Mouse (Mus musculus): Measurements from ENCODE around the gene Thoc5.

The Thoc5 gene

DNA sequence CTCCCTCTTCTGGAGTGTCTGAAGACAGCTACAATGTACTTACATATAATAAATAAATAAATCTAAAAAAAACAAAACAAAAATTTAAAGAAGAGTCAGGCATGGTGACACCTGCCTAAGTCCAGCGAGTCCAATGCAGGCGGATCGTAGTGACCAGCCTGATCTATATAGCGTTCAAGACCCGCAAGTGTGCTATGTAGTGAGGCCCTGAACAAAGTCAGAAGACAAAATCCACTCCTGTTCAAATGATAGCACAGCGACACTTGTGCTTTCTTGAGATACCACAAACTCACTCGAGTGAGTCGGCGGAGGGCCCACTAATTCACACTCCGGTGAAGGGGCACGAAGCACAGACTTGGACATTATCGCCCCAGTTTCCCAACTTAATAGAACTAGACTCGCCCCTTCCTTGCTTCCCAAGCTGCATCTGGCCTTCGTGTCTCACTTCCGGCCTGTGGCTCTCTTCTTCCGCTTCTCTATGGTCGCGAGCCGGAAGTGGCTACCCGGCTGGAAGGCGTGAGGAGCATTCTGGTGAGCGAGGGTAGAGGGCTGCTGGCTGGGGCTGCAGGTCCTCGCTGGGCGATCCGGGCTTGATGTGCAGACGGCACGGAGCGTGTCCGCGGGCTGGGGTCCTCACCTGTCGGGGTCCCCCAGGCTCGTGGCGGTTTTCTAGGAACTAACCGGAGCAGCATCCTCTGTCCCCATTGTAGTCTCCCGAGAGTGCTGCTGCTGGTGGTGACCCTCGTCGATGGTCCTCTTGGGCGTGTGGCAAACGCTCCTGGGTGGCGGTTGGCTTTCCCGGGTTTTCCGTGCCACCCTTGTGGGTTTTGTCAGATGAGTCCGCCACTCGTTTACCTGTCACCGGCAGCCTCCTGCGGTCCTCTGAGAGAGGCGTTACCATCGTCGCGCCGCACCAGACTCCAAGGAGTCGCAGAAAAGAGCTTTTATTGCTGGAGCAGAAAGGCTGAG is at the start of gene Thoc5:
Gene Thoc5, plus strand, starts transcription at position 473 of the 969 bp plus-strand sequence.
- peak; percentile 68 to 74 for DNase-seq (ENCODE audit: low spot score in 2 of 2)

DNA sequence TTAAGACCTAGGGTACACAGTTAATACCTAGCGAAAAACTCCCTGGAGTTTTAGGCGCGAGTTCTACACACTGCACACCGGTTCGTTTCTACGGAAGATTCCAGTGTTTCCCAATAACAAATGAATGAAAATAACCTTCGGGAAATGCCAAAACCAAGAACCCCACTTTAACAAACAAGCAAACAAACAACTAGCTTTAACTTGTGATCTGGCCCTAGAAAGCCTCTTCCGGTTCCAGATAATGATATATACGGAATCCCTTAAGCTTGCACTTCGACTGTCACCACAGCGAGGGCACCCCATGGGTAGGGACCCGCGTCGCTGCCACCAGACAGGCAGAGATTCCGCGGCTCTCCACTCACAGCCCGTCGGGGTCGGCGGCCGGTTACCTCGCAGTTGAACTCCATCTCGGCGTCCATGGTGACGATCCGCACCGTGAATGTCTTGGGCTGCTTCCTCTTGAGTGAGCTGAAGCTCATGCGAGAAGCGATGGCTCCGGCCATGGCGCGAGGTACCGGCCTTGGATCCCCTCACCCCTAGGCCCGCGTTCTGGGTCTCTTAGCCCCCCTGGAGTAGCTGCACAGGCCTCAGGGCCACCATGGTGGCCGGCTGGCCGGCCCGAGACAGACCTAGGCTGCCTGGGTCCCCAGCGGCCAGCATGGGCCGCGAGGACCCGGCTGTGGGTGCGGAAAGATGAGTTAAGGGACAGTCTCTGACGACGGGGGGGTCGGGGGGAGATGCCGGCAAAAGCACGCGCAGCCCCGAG is 46.5 kb upstream of the Thoc5 start:
- DNase-seq (ENCODE audit: low spot score in 2 of 2) = peak; percentile 6 to 44

DNA sequence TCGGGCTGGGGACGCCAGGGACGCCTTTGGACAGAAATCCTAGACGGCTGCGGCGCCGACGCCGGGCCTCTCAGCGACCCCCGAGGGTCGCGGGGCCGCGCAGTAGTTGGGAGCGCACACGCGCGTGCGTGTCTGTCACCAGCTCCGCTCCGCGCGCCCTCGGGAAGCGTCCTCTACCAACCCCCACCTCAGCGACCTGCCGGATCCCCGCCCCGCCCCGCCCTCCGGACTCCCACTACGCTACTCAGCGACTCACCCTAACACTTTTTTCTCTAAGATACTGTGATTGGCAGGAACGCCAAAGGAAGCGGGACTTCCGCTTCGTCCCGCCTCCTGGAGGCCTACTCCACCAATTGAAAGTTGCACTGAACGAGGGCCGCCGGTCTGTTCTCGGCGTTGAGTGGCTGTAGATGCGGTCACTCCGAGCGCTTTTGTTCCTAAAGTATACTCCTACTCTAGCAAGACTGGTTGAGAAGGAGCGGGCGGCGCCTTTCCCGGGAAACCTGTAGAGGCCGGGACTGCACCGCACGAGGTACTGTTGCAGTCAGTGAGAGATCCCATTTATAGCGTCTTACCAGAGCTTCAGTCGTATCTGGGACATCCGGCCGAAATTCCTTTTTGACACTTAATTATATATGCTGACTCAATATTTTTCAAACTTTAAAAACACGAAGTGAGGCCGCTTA is 45.7 kb upstream of the Thoc5 start, which contains the start of gene Nf2:
Gene Nf2, minus strand, starts transcription at position 279 of the 686 bp plus-strand sequence.
- DNase-seq (ENCODE audit: low spot score in 2 of 2) = peak; percentile 89 to 97

DNA sequence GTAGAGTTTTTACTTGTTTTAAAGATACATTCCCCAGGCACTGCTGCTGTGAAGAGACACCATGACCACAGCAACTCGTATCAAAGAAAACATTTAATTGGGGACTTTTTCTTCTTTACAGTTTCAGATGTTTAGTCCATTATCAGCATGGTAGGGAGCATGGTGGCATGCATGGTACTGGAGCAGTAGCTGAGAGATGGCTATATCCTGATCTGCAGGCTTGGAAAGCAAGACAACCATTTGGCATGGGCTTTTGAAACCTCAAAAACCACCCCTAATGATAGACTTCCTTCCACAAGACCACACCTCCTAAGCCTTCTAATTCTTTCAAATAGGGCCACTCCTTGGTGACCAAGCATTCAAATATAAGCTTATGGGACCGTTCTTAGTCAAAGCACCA is 44.7 kb upstream of the Thoc5 start:
- DNase-seq (ENCODE audit: low spot score in 2 of 2) = no peak

DNA sequence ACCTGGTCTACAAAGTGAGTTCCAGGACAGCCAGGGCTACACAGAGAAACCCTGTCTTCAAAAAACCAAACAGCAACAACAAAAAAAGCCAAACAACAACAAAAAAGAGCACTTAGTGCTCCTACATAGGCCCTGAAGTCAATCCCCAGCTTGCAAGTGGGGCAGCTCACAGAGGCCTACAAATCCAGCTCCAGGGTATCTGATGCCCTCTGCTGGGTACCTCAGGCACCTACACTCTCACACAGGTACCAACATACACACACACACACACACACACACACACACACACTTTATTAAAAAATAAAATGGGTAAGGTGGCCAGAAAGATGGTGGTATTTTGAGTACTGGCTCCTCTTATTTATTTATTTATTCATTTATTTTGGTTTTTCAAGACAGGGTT is 42.1 kb upstream of the Thoc5 start:
- no peak for DNase-seq (ENCODE audit: low spot score in 2 of 2)

DNA sequence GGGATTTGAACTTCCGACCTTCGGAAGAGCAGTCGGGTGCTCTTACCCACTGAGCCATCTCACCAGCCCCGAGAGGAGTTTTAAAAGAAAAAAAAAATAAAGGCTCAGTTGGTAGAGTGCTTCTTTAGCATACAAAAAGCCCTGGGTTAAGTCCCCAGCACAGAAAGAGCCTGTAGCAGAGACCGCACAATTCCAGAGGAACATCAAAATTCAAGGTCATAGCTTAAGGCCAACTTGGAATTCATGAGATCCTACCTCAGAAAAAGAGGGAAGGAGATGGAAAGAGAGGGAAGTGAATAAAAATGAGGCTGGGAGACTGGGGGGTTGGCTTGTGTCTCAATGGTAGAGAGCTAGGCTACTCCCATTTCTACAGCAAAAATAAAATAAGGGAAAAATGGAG is 40.9 kb upstream of the Thoc5 start:
- DNase-seq (ENCODE audit: low spot score in 2 of 2) = no peak

DNA sequence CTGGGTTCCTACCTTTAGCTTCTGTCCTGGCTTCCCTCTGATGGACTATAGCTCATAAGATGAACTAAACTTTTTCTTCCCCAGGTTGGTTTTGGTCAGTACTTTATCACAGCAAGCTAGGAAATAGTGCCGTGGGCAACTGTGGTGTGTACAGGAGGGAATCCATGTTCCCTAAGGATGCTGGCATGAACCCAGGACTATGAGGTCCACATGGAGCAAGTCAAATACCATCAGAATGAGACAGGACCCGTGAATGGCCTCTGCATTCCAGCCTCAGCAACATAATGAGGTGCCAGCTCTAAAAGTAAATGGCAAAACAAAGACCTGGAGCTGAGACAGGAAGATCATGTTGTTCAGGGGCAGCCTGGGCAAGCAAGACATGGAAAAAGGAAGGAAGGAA is 36.7 kb upstream of the Thoc5 start:
- no peak for DNase-seq (ENCODE audit: low spot score in 2 of 2)

DNA sequence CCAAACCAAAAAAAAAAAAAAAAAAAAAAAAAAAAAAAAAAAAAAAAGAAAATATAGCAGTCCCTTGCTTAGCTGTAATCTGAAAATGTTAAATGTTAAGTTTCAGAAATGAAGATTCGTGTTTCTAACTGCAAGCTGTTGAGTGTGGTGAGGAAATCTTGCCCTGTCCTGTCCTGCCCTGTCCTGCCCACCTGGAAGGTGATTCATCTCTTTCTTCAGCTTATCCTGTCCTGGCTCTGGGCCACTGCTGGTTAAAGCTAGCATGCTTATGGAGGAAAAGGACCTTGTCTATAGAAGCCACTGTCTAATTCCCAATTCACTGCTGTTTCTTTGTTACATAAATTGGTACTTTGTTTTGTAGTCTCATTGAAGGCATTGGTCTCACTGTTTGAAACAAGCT is 34.1 kb upstream of the Thoc5 start:
- peak in 1 of 2 experiments; percentile 41 for DNase-seq (ENCODE audit: low spot score in 2 of 2)

DNA sequence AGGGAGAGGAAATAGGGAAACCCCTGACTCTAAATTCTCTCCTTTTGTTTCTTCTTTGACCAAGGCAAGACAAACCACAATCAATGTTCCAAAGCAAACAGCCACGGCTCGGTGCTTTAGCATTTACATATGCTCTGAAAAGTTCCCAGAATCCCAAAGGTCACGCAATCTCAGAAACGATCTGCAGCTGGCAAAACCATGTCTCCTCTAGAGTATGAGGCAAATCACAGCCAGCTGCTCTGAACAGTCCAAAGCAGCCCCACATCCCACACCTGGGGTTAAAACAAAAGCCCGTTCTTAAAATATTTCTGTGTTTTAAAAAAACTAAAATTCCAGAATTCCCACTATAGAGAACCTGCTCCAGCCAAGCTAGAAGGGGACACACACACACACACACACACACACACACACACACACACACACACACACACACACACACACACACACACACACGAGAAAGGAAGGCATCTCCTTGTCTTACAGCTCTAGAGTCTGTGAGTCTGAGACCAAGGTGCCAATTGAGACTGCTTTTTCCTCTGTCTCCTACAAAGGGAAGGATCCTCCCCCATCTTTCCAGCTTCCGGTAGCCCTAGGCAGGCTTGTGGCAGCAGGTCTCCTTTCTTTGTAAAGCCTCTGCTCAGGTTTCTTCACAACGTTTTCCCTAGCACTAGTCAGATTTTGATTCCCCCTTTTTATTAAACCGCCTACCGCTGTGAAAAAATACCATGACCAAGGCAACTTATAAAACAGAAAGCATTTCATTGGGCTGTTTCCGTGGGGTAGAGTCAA is 33.1 kb upstream of the Thoc5 start:
- no peak for DNase-seq (ENCODE audit: low spot score in 2 of 2)

DNA sequence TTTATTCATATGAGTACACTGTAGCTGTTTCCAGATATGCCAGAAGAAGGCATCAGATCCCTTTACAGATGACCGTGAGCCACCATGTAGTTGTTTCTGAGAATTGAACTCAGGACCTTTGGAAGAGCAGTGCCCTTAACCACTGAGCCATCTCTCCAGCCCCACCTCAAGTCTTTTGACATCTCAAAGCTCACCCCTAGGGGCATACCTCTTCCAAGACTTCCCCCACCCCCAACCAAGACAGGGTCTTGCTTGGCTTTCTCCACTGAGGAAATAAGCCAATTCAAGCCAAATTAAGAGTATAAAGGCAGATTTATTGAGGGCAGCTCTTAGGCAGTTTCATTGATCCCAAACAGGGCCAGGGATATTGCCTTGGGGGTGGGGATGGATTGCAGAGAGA is 32.4 kb upstream of the Thoc5 start:
- no peak for DNase-seq (ENCODE audit: low spot score in 2 of 2)

DNA sequence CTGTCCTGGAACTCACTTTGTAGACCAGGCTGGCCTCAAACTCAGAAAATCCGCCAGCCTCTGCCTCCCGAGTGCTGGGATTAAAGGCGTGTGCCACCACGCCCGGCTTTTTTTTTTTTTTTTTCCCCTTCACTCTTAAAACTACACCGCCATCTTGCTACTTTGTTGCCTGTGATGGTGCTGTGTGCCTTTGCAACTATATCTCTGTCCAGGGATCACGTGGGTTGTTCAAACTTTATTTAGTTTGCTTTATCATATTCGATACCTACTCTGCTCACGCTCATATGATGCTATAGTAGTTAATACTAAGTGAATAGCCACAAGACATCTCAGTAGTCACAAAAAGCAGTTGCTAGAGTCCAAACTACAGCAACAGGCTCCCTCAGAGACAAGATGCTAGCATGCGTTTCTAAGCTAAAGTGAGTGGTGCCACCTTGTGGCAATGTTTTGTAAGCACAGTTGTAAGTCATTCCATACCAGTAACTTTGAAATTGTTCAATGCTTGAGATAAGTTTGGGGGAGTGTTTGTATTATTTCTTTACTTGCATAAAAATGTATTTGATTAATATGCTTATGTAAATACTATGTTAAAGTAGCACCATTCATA is 29.4 kb upstream of the Thoc5 start:
- DNase-seq (ENCODE audit: low spot score in 2 of 2) = no peak

DNA sequence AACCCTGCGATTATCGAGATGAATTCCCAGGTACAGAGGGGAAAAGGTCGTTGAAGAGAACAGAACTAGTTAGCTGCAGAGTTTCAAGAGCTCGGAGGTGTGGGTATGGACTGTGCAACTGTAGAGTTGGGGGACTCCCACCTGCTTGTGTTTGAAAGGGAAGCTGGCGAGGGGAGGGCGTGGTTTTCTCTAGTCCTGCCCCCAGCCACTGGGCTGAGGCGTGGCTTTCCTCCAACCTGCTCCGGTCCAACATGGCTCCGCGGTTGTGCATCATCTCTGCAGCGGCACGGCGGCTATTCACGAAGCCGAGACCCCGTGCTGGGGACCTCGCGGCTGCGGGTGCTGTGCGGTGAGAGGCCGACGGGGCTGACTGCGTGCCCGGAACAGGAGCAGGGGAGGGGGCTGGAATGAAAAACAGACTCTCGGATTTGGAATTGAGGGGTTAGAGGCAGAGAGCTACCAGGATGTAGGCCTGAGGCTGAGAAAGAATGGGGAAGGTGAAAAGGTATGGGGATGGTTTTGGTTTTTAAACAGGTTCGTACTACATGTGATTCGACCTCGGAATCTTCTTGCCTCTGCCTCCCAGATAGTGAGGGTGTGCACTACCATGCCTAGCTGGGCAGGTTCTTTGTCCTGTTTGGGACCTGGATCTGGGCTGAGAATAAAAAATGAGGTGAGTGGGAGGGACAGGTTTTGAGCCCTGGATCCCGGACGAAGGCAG is 21.2 kb upstream of the Thoc5 start, which contains the start of gene Nipsnap1:
Gene Nipsnap1, plus strand, starts transcription at position 197 of the 721 bp plus-strand sequence.
- DNase-seq (ENCODE audit: low spot score in 2 of 2) = peak; percentile 62

DNA sequence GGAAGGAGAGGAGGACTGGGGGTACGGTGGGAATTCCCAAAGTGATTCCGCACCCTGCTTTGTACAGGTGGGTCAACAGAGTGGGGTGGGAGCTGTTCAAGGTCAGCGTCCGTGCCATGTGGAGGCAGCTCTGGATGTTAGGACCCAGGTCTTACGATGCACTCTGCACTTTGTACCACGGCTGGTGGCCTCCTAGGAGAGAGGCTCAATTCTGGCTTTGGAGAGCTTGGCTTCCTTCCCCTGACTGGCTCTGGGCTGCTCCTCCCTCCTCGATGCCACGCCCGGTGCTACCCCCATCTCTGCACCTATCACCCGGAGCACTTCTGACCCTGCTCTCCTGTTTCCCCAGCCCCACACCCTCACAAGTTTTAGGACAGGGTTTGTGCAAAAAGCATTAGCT is 20.6 kb upstream of the Thoc5 start:
- no peak for DNase-seq (ENCODE audit: low spot score in 2 of 2)

DNA sequence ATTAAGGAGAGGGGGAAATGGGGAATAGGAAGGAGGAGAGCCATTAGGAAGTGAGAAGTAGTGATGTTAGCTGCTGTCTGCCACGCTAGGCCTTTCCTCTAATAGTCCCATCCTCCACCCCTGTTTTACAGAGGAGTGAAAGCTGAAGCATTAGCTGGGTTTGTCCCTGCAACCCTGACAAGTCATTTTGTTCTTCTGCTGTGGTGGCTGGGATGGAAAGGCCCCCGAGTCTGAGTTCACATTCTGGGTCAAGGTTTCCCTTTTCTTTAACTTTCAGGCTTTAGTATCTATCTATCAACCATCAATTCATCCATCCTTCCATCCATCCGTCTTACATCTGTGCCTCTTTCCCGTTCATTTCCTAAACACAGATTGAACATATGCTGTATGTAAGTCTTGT is 14.0 kb upstream of the Thoc5 start:
- no peak for DNase-seq (ENCODE audit: low spot score in 2 of 2)

DNA sequence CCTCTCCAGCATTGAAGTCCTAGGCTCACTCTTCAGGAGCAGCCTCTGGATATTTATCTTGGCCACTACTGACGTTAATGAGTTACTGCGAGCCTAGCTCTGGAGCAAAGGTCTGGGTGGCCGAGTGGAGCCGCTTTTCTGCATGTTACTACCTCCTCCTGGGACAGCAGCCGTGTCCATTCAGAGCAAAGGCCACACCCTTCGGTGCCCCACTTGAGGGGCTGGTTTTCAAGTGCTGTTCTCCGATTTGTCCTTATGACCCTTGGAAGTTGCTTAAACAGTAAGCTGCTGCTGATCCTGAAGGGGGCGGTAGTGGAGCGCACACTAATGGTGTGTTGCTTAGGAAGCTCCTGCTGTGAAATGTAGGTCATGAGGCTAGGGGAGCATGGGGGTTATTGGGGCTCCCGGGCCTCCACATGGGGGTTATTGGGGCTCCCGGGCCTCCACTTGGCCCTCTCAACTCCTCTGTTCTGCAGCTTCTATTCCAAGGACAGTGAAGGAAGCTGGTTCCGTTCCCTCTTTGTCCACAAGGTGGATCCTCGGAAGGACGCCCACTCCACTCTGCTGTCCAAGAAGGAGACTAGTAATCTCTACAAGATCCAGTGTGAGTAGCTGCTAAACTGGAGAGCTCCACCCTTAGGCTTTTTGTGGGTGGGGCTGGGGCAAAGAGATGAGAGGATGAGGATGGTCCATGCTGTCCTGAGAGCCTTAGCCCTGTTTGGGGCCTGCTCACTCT is 12.1 kb upstream of the Thoc5 start:
- DNase-seq (ENCODE audit: low spot score in 2 of 2) = peak; percentile 20 to 33

DNA sequence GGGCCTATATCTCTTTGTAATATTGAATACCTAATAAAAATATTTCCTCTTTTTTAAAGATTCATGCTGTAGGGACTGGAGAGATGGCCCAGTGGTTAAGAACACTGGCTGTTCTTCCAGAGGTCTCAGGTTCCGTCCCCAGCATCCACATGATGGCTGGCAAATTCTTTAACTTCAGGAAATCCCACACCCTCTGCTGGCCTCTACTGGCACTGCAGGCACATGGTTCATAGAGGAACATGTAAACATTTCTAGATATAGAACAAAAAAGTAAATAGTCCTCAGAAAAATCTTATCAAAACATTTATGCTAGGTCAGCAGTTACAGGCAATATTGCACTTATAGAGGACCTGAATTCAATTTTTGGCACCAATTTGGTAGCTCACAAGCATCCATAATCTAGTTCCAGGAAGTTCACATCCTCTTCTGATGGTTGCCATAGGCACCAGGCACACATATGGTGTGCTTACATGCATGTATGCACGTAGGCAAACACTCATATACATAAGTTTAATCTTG is 9.7 kb upstream of the Thoc5 start:
- DNase-seq (ENCODE audit: low spot score in 2 of 2) = peak in 1 of 2 experiments; percentile 25

DNA sequence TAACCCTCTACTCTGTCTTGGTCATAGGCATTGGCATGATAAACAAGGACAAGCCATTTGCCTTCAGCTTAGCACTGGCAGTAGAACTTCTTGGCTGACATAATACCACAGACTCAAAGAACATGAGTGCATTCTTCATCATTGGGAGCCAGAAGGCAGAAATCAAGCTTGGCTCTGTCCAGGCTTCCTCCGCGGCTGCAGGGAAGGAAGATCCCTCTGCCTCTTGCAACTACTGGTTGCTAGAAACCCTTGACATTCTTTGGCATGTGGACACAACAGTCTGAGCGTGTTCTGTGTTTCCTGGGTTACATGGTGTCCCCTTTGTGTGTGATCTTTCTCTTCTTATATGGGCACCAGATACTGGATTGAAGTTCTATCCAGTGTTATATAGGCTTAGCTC is 8.1 kb upstream of the Thoc5 start:
- no peak for DNase-seq (ENCODE audit: low spot score in 2 of 2)

DNA sequence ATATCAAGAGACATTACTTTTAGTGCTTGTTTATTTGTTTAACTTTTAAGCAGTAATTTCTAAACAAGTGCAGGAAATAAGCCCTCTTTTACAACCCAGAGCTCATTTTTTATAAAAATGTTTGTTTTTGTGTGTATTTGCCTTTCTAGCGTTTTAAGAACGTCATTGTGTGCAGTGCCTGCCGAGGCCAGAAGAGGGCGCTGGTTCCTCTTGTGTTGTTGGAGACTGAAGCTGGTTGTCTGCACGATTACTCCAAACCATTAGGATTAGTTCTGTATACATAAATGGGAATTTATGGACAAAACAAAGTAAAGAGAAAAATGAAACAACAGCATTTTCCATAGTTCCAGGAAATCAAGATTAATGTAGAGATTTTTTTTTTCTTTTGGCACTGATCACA is 5.3 kb downstream of the Thoc5 start:
- DNase-seq (ENCODE audit: low spot score in 2 of 2) = no peak

DNA sequence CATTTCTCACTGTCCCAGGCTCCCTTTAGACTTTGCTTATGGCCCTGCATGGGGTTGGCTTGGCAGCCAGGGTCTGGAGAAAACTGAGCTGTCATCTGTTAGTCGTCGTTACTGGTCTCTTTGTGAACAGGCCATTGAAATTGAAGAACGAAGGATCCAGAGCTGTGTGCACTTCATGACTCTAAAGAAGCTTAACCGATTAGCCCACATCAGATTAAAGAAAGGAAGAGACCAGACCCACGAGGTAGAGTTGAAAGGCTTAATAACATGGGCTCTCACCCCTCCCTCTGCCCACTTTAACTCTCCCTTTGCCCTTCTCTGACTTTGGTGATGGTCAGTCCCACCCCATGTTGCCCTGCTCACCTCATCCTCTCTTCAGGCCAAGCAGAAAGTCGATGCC is 6.8 kb downstream of the Thoc5 start:
- no peak for DNase-seq (ENCODE audit: low spot score in 2 of 2)

All from urinary bladder, adult 18-20 months (tissue).